Mouse (Mus musculus) cerebellum, adult 9-10 months (tissue): ENCODE measurements at regions not wholly inside any gene's neighbourhood (a gene's known extent, or its start where the extent isn't known, plus 50 kb on each side); places are given as distances from the start of the nearest gene placed in this dataset.
"Not testable (repeated sequence)": the region's sequence is repeated elsewhere in the genome, so short reads cannot be mapped to it uniquely, and the experiment has no call there.

ENCODE experiments used
- DNase-seq: peaks from one replicate; pipeline ENCODE4 v3.0.0; 2022

DNA sequence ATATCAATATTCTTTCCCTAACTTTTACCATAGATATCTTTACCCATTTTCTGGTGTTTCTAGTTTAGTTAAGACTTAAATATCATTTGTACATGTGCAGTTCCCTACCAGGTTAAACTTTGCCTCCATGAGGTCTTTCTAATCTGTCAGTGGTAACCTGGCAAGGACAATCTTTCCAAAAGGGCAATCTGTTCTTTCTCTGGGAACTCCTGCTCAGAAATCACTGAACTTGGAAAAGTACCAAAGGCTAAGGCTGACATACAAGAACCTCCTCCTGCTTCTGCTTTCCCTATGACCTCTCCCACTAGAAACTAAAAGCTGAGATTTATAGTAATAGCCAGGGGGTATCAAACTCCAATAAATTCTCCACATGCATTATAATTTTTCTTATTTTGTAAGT, 1102.4 kb upstream of the Ghitm start:
- DNase-seq: no peak

DNA sequence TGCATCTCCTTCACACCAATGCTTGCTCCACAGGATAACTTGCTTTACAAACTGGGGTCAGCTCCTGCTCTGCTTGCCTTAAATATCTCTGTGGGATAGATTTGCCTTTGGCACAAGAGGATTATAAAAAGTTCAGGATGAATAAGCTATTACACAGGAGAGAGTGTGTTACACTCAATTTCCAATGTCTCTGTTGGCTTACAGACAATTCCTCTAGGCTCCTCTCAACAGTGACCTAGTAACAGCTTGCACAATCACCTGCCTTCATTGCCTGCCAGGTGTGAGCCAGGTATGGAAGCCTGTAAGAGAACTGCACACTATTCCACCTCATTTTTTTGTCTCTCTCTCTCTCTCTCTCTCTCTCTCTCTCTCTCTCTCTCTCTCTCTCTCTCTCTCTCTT, 1073.5 kb upstream of the Ghitm start:
- DNase-seq: peak; percentile 1

DNA sequence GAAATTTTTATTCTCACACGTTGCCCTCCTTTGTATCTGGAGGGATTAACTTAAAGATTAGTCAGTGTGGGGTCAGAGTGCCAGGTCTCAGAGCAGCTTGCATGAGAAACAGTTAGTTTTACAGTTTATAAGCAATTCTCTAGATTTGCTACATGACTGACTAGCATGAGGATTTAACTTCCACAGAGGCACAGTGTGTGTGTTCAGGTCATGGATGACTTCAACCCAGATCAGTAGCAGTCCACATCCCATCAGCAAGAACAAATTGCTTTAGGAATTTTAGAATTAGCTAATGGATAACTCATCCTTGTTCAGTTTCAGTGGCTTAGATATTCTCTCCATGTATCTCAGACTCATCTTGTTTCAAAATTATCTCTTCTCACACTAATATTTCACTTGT, 1056.7 kb upstream of the Ghitm start:
- DNase-seq: no peak

DNA sequence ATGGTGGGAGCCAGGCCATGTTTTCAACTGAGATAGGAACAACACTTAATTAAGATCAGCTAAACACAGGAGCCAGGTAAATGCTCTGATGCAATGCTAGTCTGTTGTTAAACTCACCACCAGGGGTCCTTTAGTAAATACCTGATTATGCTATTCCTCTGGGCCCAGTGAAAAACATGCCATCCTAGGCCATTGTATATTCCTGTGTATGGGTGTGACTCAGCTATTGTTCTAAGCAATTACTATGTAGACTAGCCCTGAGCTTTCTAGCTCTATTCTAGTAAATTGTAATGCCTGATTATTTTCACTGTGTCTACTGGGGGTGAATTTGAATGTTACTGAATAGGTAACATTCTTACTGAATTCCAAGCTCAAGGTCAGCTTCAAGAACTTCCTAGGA, 1050.5 kb upstream of the Ghitm start:
- DNase-seq: not testable (repeated sequence)

DNA sequence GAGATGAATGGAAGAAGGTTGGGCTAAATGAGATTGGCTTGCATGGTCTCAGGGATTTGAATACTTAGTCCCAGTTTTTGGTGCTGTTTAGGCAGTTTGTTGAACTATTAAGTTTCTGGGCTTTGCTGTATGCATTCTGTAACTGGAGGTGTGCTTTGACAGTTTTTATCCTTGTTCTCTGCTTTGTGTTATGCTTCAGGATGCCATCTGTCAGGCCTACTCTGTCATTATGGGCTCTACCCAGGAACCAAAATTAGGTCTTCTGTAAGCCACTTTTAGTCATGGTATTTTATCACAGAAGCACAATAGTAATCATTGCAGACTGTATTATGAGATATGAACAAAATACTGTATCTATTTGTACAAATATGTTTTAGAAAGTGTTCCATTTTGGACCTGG, 1017.8 kb upstream of the Ghitm start:
- DNase-seq: no peak

DNA sequence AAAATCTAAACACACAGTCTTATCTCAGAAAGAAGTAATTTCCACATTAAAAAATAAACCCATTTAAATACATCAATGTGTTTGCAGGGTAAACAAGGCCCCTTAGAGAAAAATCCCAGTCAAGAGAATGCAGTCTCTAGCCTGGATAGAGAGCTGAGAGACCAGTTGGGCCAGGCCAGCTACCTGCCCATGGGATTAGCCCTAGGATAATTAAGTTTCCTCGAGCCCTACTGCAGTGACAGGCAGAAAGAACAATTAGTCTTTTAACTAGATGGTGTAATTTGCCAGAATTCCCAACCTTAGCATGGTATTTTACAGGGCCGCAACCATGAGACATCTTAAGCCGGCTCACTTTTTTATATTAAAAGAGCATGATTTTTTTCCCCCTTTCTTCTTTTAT, 995.6 kb upstream of the Ghitm start:
- DNase-seq: no peak
